Mouse (Mus musculus) urinary bladder, adult 2 months (tissue): ENCODE measurements around the gene Hoxd3. TPM values are rescaled to one million over a fixed set of nuclear protein-coding genes. Genes with fewer than 3 reads are reported as not detected.

Experiments used
- DNase-seq: peaks from one replicate; pipeline ENCODE4 v3.0.0; 2022; ENCODE audit warnings: low spot score
- polyA plus RNA-seq: library from polyadenylated mRNA; depleted of rRNA; stranded (reverse); fragments of >200 nt; gene quantifications from 2 replicates; pipeline ENCODE4 v1.2.3, GENCODE M21; 2012

The Hoxd3 gene
- polyA plus RNA-seq, 1 experiment, result 2.6 TPM

- no peak for DNase-seq
These were observed 16.0 kb downstream of the Hoxd3 start for GRCm38 (mm10) chr2:74727640-74728302.

GRCm38 (mm10) chr2:74728303-74728680, 16.6 kb downstream of the Hoxd3 start:
- no peak for DNase-seq

GRCm38 (mm10) chr2:74730331-74730730, 18.6 kb downstream of the Hoxd3 start:
- no peak for DNase-seq

- no peak for DNase-seq
These were observed 19.3 kb downstream of the Hoxd3 start for GRCm38 (mm10) chr2:74731055-74731454.

GRCm38 (mm10) chr2:74731799-74732512, 20.2 kb downstream of the Hoxd3 start:
- DNase-seq, result no peak

- no peak for DNase-seq
These were observed 21.0 kb downstream of the Hoxd3 start for GRCm38 (mm10) chr2:74732513-74733316.

- DNase-seq, result no peak
These were observed 21.6 kb downstream of the Hoxd3 start for GRCm38 (mm10) chr2:74733317-74733661.

- no peak for DNase-seq
These were observed 22.0 kb downstream of the Hoxd3 start for GRCm38 (mm10) chr2:74733765-74734164.

- no peak for DNase-seq
These were observed 22.7 kb downstream of the Hoxd3 start for GRCm38 (mm10) chr2:74734451-74734850.

GRCm38 (mm10) chr2:74734996-74735811, 23.5 kb downstream of the Hoxd3 start:
- DNase-seq, result no peak

- no peak for DNase-seq
These were observed 24.3 kb downstream of the Hoxd3 start for GRCm38 (mm10) chr2:74735851-74736687.

- no peak for DNase-seq
These were observed 25.2 kb downstream of the Hoxd3 start for GRCm38 (mm10) chr2:74736688-74737577.

- DNase-seq, result no peak
These were observed 25.9 kb downstream of the Hoxd3 start for GRCm38 (mm10) chr2:74737578-74738070.

- DNase-seq, result no peak
These were observed 27.1 kb downstream of the Hoxd3 start for GRCm38 (mm10) chr2:74738623-74739475.

- no peak for DNase-seq
These were observed 27.7 kb downstream of the Hoxd3 start for GRCm38 (mm10) chr2:74739476-74739800.

GRCm38 (mm10) chr2:74739869-74740268, 28.1 kb downstream of the Hoxd3 start:
- no peak for DNase-seq

GRCm38 (mm10) chr2:74740311-74741091, 28.8 kb downstream of the Hoxd3 start:
- DNase-seq, result no peak
